Mouse (Mus musculus): ENCODE measurements at regions not wholly inside any gene's neighbourhood (a gene's known extent, or its start where the extent isn't known, plus 50 kb on each side); places are given as distances from the start of the nearest gene placed in this dataset.

- Histone ChIP-seq H3K9me3 (ENCODE audit: low read length) (no peaks in the 10 kb centered on the region), H3K27me3 (ENCODE audit: insufficient read depth, low read length) (no peaks in the 10 kb centered on the region), H3K27ac (ENCODE audit: low read length) (no peak overlapping the region), H3K4me2 (replicated peaks; ENCODE audit: low read depth, low read length) (no peak overlapping the region), H3K9ac (replicated peaks; ENCODE audit: low read length) (no peak overlapping the region), H3K36me3 (ENCODE audit: insufficient read depth, low read length) (no peaks in the 10 kb centered on the region), H3K4me3 (ENCODE audit: low read length) (no peak overlapping the region), H3K4me1 (ENCODE audit: insufficient read depth, low read length) (0 out of 2 replicates have a peak, but pooled peaks cover 7% of the 10 kb centered on the region)
- no peak for ATAC-seq (ENCODE audit: low FRiP score, low TSS enrichment)
- 67% methylated on average over 1 of the region's 1 CpGs for WGBS
Observed at GRCm38 (mm10) chr1:169387056-169387455, 144.2 kb downstream of the Nuf2 start.

GRCm38 (mm10) chr1:169385740-169386424, 145.4 kb downstream of the Nuf2 start:
- Histone ChIP-seq H3K9me3 (ENCODE audit: low read length) (no peaks in the 10 kb centered on the region), H3K9ac (replicated peaks; ENCODE audit: low read length) (no peak overlapping the region), H3K4me3 (ENCODE audit: low read length) (no peak overlapping the region), H3K27ac (ENCODE audit: low read length) (no peak overlapping the region), H3K4me1 (ENCODE audit: insufficient read depth, low read length) (0 out of 2 replicates have a peak, but pooled peaks cover 7% of the 10 kb centered on the region), H3K27me3 (ENCODE audit: insufficient read depth, low read length) (no peaks in the 10 kb centered on the region), H3K36me3 (ENCODE audit: insufficient read depth, low read length) (no peaks in the 10 kb centered on the region), H3K4me2 (replicated peaks; ENCODE audit: low read depth, low read length) (no peak overlapping the region)
- 52% methylated on average over 10 of the region's 10 CpGs for WGBS
- peak; percentile 42; the same call in 1 of the 2 replicates for ATAC-seq (ENCODE audit: low FRiP score, low TSS enrichment)

- Histone ChIP-seq H3K27me3 (ENCODE audit: insufficient read depth, low read length) (no peaks in the 10 kb centered on the region), H3K27ac (ENCODE audit: low read length) (no peak overlapping the region; the same call in 1 of the 2 replicates), H3K36me3 (ENCODE audit: insufficient read depth, low read length) (no peaks in the 10 kb centered on the region), H3K4me3 (ENCODE audit: low read length) (no peak overlapping the region), H3K4me1 (ENCODE audit: insufficient read depth, low read length) (no peaks in the 10 kb centered on the region), H3K9me3 (ENCODE audit: low read length) (no peaks in the 10 kb centered on the region; the same call in 1 of the 2 replicates), H3K4me2 (replicated peaks; ENCODE audit: low read depth, low read length) (no peak overlapping the region), H3K9ac (replicated peaks; ENCODE audit: low read length) (no peak overlapping the region)
- ATAC-seq (ENCODE audit: low FRiP score, low TSS enrichment) = no peak
- 57% methylated on average over 1 of the region's 1 CpGs for WGBS
Observed at GRCm38 (mm10) chr1:169374686-169375085, 156.6 kb downstream of the Nuf2 start.

GRCm38 (mm10) chr1:169368758-169369157, 162.5 kb downstream of the Nuf2 start:
- no peaks in the 10 kb centered on the region for H3K27me3 ChIP-seq (ENCODE audit: insufficient read depth, low read length)
- 7% methylated on average over 3 of the region's 3 CpGs for WGBS
- ATAC-seq (ENCODE audit: low FRiP score, low TSS enrichment) = peak; percentile 61; the same call in 1 of the 2 replicates
- H3K9me3 ChIP-seq (ENCODE audit: low read length) = no peaks in the 10 kb centered on the region; the same call in 1 of the 2 replicates
- H3K4me1 ChIP-seq (ENCODE audit: insufficient read depth, low read length) = peaks cover 19% of the 10 kb centered on the region
- H3K4me2 ChIP-seq (replicated peaks; ENCODE audit: low read depth, low read length) = no peak overlapping the region
- H3K9ac ChIP-seq (replicated peaks; ENCODE audit: low read length) = no peak overlapping the region
- H3K4me3 ChIP-seq (ENCODE audit: low read length) = no peak overlapping the region
- H3K36me3 ChIP-seq (ENCODE audit: insufficient read depth, low read length) = no peaks in the 10 kb centered on the region
- peak overlapping the region; percentile 57; the same call in 1 of the 2 replicates for H3K27ac ChIP-seq (ENCODE audit: low read length)

GRCm38 (mm10) chr1:169367772-169368501, 163.3 kb downstream of the Nuf2 start:
- 0 out of 2 replicates have a peak overlapping the region, but pooled peaks have one; percentile 12 for H3K4me2 ChIP-seq (replicated peaks; ENCODE audit: low read depth, low read length)
- H3K36me3 ChIP-seq (ENCODE audit: insufficient read depth, low read length) = no peaks in the 10 kb centered on the region

GRCm38 (mm10) chr1:169367316-169367715, 163.9 kb downstream of the Nuf2 start:
- Histone ChIP-seq H3K27ac (ENCODE audit: low read length) (peak overlapping the region; percentile 81), H3K4me2 (replicated peaks; ENCODE audit: low read depth, low read length) (0 out of 2 replicates have a peak overlapping the region, but pooled peaks have one; percentile 12), H3K9me3 (ENCODE audit: low read length) (no peaks in the 10 kb centered on the region; the same call in 1 of the 2 replicates), H3K36me3 (ENCODE audit: insufficient read depth, low read length) (no peaks in the 10 kb centered on the region), H3K4me1 (ENCODE audit: insufficient read depth, low read length) (peaks cover 19% of the 10 kb centered on the region), H3K9ac (replicated peaks; ENCODE audit: low read length) (no peak overlapping the region), H3K27me3 (ENCODE audit: insufficient read depth, low read length) (no peaks in the 10 kb centered on the region), H3K4me3 (ENCODE audit: low read length) (no peak overlapping the region)
- WGBS = 15% methylated on average over 4 of the region's 4 CpGs
- no peak; the same call in 1 of the 2 replicates for ATAC-seq (ENCODE audit: low FRiP score, low TSS enrichment)

More at GRCm38 (mm10) chr1:169367772-169368501, 163.3 kb downstream of the Nuf2 start:
- WGBS = 23% methylated on average over 10 of the region's 10 CpGs
- Histone ChIP-seq H3K27ac (ENCODE audit: low read length) (peak overlapping the region; percentile 81), H3K9ac (replicated peaks; ENCODE audit: low read length) (0 out of 2 replicates have a peak overlapping the region, but pooled peaks have one; percentile 20), H3K27me3 (ENCODE audit: insufficient read depth, low read length) (no peaks in the 10 kb centered on the region), H3K4me3 (ENCODE audit: low read length) (no peak overlapping the region), H3K4me1 (ENCODE audit: insufficient read depth, low read length) (peaks cover 19% of the 10 kb centered on the region), H3K9me3 (ENCODE audit: low read length) (no peaks in the 10 kb centered on the region; the same call in 1 of the 2 replicates)
- ATAC-seq (ENCODE audit: low FRiP score, low TSS enrichment) = peak; percentile 81

GRCm38 (mm10) chr1:169362564-169362963, 168.7 kb downstream of the Nuf2 start:
- Histone ChIP-seq H3K4me3 (ENCODE audit: low read length) (no peak overlapping the region), H3K4me2 (replicated peaks; ENCODE audit: low read depth, low read length) (no peak overlapping the region), H3K9ac (replicated peaks; ENCODE audit: low read length) (no peak overlapping the region), H3K4me1 (ENCODE audit: insufficient read depth, low read length) (peaks cover 5% of the 10 kb centered on the region), H3K27ac (ENCODE audit: low read length) (no peak overlapping the region), H3K36me3 (ENCODE audit: insufficient read depth, low read length) (no peaks in the 10 kb centered on the region), H3K9me3 (ENCODE audit: low read length) (no peaks in the 10 kb centered on the region), H3K27me3 (ENCODE audit: insufficient read depth, low read length) (no peaks in the 10 kb centered on the region)
- WGBS = 61% methylated on average over 4 of the region's 4 CpGs
- no peak for ATAC-seq (ENCODE audit: low FRiP score, low TSS enrichment)

GRCm38 (mm10) chr1:169357652-169358241, 173.5 kb downstream of the Nuf2 start:
- Histone ChIP-seq H3K9ac (replicated peaks; ENCODE audit: low read length) (no peak overlapping the region), H3K27ac (ENCODE audit: low read length) (peak overlapping the region; percentile 87), H3K4me3 (ENCODE audit: low read length) (no peak overlapping the region), H3K4me1 (ENCODE audit: insufficient read depth, low read length) (no peaks in the 10 kb centered on the region; the same call in 1 of the 2 replicates), H3K27me3 (ENCODE audit: insufficient read depth, low read length) (no peaks in the 10 kb centered on the region), H3K4me2 (replicated peaks; ENCODE audit: low read depth, low read length) (no peak overlapping the region), H3K36me3 (ENCODE audit: insufficient read depth, low read length) (no peaks in the 10 kb centered on the region), H3K9me3 (ENCODE audit: low read length) (no peaks in the 10 kb centered on the region)
- peak; percentile 92 for ATAC-seq (ENCODE audit: low FRiP score, low TSS enrichment)
- WGBS = 56% methylated on average over 6 of the region's 6 CpGs

GRCm38 (mm10) chr1:169354021-169354420, 177.2 kb downstream of the Nuf2 start:
- Histone ChIP-seq H3K36me3 (ENCODE audit: insufficient read depth, low read length) (no peaks in the 10 kb centered on the region), H3K4me1 (ENCODE audit: insufficient read depth, low read length) (no peaks in the 10 kb centered on the region; the same call in 1 of the 2 replicates), H3K9me3 (ENCODE audit: low read length) (no peaks in the 10 kb centered on the region), H3K4me3 (ENCODE audit: low read length) (no peak overlapping the region), H3K4me2 (replicated peaks; ENCODE audit: low read depth, low read length) (no peak overlapping the region), H3K27ac (ENCODE audit: low read length) (no peak overlapping the region), H3K27me3 (ENCODE audit: insufficient read depth, low read length) (no peaks in the 10 kb centered on the region), H3K9ac (replicated peaks; ENCODE audit: low read length) (no peak overlapping the region)
- ATAC-seq (ENCODE audit: low FRiP score, low TSS enrichment) = no peak
- WGBS = 63% methylated on average over 5 of the region's 5 CpGs
